Mouse (Mus musculus) midbrain, embryonic 12.5 days (tissue): ENCODE measurements at regions not wholly inside any gene's neighbourhood (a gene's known extent, or its start where the extent isn't known, plus 50 kb on each side); places are given as distances from the start of the nearest gene placed in this dataset.

Experiments
- ATAC-seq: fragments of 200-750 bp; cut with Nextera tagmentation; 2 replicates; pipeline ENCODE4 v1.8.0; 2017; ENCODE audit warnings: low read depth, moderate TSS enrichment, moderate library complexity; ENCODE audit not compliant: low FRiP score
- H3K27ac ChIP-seq: fragments of 300-500 bp; sonication (generic); replicated peaks from 2 replicates; pipeline ENCODE4 v1.5.1; 2016; ENCODE audit warnings: mild to moderate bottlenecking
- H3K27me3 ChIP-seq: fragments of 300-500 bp; sonication (generic); 2 replicates; pipeline ENCODE4 v1.6.1; 2016; ENCODE audit warnings: mild to moderate bottlenecking
- H3K36me3 ChIP-seq: fragments of 300-500 bp; sonication (generic); 2 replicates; pipeline ENCODE4 v1.6.1; 2016
- H3K4me1 ChIP-seq: fragments of 300-500 bp; sonication (generic); 2 replicates; pipeline ENCODE4 v1.6.1; 2016
- H3K4me2 ChIP-seq: fragments of 300-500 bp; sonication (generic); replicated peaks from 2 replicates; pipeline ENCODE4 v1.6.1; 2016; ENCODE audit warnings: mild to moderate bottlenecking, moderate library complexity
- H3K4me3 ChIP-seq: fragments of 300-500 bp; sonication (generic); 2 replicates; pipeline ENCODE4 v1.5.1; 2016; ENCODE audit warnings: mild to moderate bottlenecking
- H3K9ac ChIP-seq: fragments of 300-500 bp; sonication (generic); replicated peaks from 2 replicates; pipeline ENCODE4 v1.6.1; 2016; ENCODE audit warnings: mild to moderate bottlenecking, moderate library complexity
- H3K9me3 ChIP-seq: fragments of 300-500 bp; sonication (generic); 2 replicates; pipeline ENCODE4 v1.6.1; 2016; ENCODE audit warnings: mild to moderate bottlenecking
- WGBS: fragments of 180-500 bp; shearing (Covaris S2); methylation state at CpG from one replicate; pipeline ENCODE4 v1.1.7; 2016; 5-methylcytosine and 5-hydroxymethylcytosine counted together

DNA sequence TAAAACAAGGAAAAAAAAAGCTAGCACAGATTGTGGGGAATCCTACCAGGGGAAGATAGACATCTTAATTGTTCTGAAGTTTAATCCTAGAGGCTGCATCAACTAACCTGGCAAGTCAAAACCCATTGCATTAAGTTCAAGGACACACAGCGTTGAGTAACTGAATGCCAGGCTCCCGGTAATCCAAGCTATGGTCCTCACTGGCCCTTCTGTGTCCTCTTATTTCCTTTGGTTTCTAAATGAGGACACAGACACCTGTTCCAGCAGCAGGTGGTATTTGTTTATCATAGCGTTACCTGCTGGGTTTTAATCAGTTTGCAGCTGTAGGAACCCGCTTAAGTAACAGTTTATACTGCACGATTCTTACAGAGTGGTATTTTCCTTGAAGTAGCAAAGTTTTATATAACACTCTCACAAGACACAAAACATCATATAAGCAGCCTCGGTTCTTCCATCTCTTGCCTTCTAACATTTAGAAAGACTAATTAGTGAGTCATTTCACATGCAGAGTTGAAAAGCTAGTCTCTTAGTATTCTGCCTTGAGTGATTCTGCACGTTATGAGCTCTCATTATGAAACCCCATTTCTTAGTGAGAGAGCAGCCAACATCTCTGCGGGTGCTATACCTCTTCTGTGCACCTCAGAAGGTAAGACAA lies 1832.0 kb upstream of the Pcdh7 start:
- Histone ChIP-seq H3K27me3 (no peaks in the 10 kb centered on the region), H3K9me3 (no peaks in the 10 kb centered on the region), H3K9ac (no peak overlapping the region), H3K36me3 (no peaks in the 10 kb centered on the region), H3K27ac (no peak overlapping the region), H3K4me1 (no peaks in the 10 kb centered on the region), H3K4me3 (no peak overlapping the region), H3K4me2 (no peak overlapping the region)
- ATAC-seq, result no peak
- WGBS, result 47% methylated on average over 8 of the region's 8 CpGs

DNA sequence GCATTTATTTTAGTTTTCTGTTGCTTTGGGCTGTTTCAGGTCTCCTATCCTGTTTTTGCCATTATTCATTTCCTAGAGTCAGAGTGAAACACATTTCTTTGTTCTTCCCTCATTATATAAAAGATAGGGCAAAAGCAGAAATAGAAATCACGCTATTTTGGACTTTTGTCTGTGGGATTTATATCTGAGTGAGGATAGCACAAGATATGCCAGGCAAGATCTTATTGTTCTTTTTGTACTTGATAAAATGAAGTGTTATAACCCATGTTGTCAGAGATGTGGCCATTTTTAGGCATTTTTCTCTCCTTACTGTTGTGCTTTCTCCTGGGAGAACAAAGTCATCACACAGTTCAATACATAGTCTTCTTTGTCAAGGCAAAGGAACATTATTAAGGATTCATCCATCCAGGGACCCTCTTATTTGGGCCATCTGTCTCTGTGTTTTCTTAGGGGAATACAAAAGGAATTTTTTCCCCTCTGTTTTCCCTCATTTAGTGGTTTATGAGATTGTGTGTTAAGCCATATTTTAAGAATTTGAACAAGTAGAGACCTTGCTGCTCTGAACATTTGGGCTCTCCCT lies 1825.9 kb upstream of the Pcdh7 start:
- Histone ChIP-seq H3K9me3 (no peaks in the 10 kb centered on the region), H3K27me3 (no peaks in the 10 kb centered on the region), H3K27ac (no peak overlapping the region), H3K4me1 (no peaks in the 10 kb centered on the region), H3K9ac (no peak overlapping the region), H3K4me2 (no peak overlapping the region), H3K36me3 (no peaks in the 10 kb centered on the region), H3K4me3 (no peak overlapping the region)
- no peak for ATAC-seq
- 86% methylated on average over 1 of the region's 1 CpGs for WGBS

DNA sequence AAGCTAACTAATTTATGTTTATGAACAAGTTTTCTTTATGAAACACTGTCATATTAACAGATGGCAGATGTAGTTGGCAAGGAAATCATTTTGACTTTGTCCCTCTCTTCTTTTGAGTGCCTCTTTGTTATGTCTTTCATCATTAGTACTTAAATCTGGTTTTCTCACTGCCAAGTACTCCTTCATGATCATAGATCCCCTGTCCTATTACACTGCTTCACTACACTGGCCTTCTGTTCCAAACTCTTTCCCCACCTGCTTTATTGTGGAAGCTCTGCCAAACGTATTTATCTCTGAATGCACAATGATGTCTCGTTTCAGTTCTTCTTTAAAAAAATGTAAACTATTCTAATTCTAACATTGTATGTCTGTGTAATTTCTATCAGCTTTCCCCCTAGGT lies 1776.3 kb upstream of the Pcdh7 start:
- Histone ChIP-seq H3K27me3 (no peaks in the 10 kb centered on the region), H3K27ac (no peak overlapping the region), H3K4me2 (no peak overlapping the region), H3K9me3 (no peaks in the 10 kb centered on the region), H3K36me3 (no peaks in the 10 kb centered on the region), H3K4me3 (no peak overlapping the region), H3K4me1 (no peaks in the 10 kb centered on the region), H3K9ac (no peak overlapping the region)
- no peak for ATAC-seq
- 78% methylated on average over 2 of the region's 2 CpGs for WGBS

DNA sequence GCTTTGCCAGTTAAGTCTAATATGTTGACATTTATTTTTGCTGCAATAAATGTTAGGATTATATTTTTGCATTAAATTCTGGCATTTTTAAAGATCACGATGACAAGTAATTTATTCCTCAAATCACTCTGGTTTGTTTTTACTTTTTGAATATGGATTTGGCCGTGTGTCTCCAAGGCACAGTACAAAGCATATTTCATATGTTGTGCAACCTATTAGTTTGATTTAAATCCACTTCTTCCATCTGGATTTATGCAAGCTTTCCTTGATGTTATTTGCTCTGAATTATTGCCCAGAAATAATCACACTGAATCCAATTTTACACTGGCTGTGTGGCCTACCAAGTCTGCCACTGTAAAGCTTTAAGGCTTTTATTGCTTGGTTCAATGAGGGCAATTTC lies 1741.3 kb upstream of the Pcdh7 start:
- Histone ChIP-seq H3K4me3 (no peak overlapping the region), H3K27ac (no peak overlapping the region), H3K27me3 (no peaks in the 10 kb centered on the region), H3K4me1 (no peaks in the 10 kb centered on the region), H3K36me3 (no peaks in the 10 kb centered on the region), H3K9me3 (no peaks in the 10 kb centered on the region), H3K4me2 (no peak overlapping the region), H3K9ac (no peak overlapping the region)
- no peak for ATAC-seq
- 88% methylated on average over 2 of the region's 2 CpGs for WGBS

DNA sequence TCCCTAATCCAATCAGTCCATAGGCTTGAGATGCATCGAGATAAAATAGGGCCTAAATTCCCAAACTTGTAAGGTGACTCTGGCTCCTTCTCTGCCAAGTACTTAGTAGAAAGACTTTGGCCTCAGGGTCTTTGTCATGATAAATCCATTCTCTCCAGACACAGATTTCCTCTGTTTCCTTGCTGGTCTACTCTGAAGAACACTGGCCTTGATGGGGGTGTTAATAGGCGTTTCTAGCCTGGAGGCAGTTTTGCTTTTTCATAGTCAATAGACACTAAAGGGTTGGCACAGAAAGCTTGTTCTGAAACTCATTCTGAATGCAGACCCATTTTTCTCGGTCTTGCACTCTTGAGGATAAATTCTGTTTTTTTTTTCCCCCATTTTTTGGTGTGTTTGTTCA lies 1709.9 kb upstream of the Pcdh7 start:
- H3K9me3 ChIP-seq, result no peaks in the 10 kb centered on the region
- H3K36me3 ChIP-seq, result no peaks in the 10 kb centered on the region
- 51% methylated on average over 3 of the region's 3 CpGs for WGBS
- no peak overlapping the region for H3K4me3 ChIP-seq
- no peaks in the 10 kb centered on the region for H3K4me1 ChIP-seq
- H3K27me3 ChIP-seq, result no peaks in the 10 kb centered on the region
- no peak overlapping the region for H3K9ac ChIP-seq
- ATAC-seq, result peak; percentile 60; the same call in 1 of the 2 replicates
- H3K4me2 ChIP-seq, result no peak overlapping the region
- no peak overlapping the region for H3K27ac ChIP-seq

DNA sequence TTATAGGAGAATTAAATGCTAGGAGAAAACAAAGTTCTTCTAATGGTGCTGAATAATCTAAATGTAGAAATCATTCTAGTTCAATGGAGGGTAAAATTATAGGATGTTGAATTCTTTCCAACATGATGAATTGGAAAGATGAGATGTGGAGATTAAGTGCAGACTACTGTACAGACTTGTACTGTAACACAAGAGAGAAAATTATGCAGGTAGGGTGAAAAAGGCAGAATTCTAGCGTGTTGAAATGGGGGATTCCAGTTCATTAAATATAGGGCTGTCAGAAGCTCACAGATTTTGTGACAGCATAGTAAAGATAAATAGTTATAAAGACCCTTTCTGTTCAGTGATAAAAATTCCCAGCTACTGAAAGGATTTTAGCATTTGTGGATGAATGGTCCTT lies 1697.3 kb upstream of the Pcdh7 start:
- no peak for ATAC-seq
- no peak overlapping the region for H3K4me3 ChIP-seq

More for the DNA sequence above, 1697.3 kb upstream of the Pcdh7 start:
- Histone ChIP-seq H3K27me3 (no peaks in the 10 kb centered on the region), H3K27ac (no peak overlapping the region), H3K36me3 (no peaks in the 10 kb centered on the region), H3K9ac (no peak overlapping the region), H3K4me2 (no peak overlapping the region), H3K9me3 (no peaks in the 10 kb centered on the region), H3K4me1 (no peaks in the 10 kb centered on the region)
- 68% methylated on average over 1 of the region's 1 CpGs for WGBS
